Mouse (Mus musculus): ENCODE measurements around the gene Atg10.

- TF ChIP-seq CTCF (conservative IDR thresholded peaks at IDR 0.05; ENCODE audit: low read length) = no peak
- no peak for TF ChIP-seq NANOG (IDR thresholded peaks at IDR 0.05; ENCODE audit: borderline replicate concordance, low read length)
Measured at GRCm38 (mm10) chr13:91221696-91222095, 2.1 kb downstream of the Atg10 start.

All from E14TG2a.4 (cell line).